22 mouse cellular contexts compared by ENCODE assay signal in genomic region chr3:56229283-56229682, GRCm38 (mm10). TPM values are rescaled to one million over a fixed set of nuclear protein-coding genes. Genes with fewer than 3 reads are reported as not detected.
A peak's percentile ranks its signal among the peaks of the same experiment; 100 is the strongest.
DNase-seq lines count a peak whose midpoint lies in the region; ATAC-seq and TF ChIP-seq lines count a peak whose summit lies in the region.
"Had no signal": no experiment of that assay in that cellular context is flagged by ENCODE, and none has a peak within 500 bp of the region (broad histone marks: within the 10 kb centered on the region; RNA-seq: fewer than 3 reads in every experiment).

No protein-coding gene starts in this region.

- no peaks in the 10 kb centered on the region for H3K27me3 ChIP-seq in embryonic facial prominence, embryonic 11.5 days (ENCODE audit: control insufficient read depth, insufficient read depth, low read length)
- no peaks in the 10 kb centered on the region for H3K27me3 ChIP-seq in embryonic facial prominence, embryonic 10.5 days (replicated peaks; ENCODE audit: low read depth, poor library complexity, severe bottlenecking)
- no peaks in the 10 kb centered on the region for H3K27me3 ChIP-seq in heart, embryonic 14.5 days (ENCODE audit: control insufficient read depth, insufficient read depth, low read length)
- H3K27me3 ChIP-seq in megakaryocyte, embryonic 14.5 days (replicated peaks) = no peaks in the 10 kb centered on the region
- no peaks in the 10 kb centered on the region for H3K27me3 ChIP-seq in hindbrain, postnatal 0 days (ENCODE audit: insufficient read depth, low read length)
- H3K27me3 ChIP-seq: embryonic facial prominence, embryonic 12.5 days; forebrain, embryonic 15.5 days; kidney, embryonic 15.5 days; Patski had no signal

- H3K36me3 ChIP-seq in embryonic facial prominence, embryonic 11.5 days (replicated peaks; ENCODE audit: control insufficient read depth, insufficient read depth, low read depth, low read length) = no peaks in the 10 kb centered on the region
- no peaks in the 10 kb centered on the region for H3K36me3 ChIP-seq in embryonic facial prominence, embryonic 10.5 days (replicated peaks)
- no peaks in the 10 kb centered on the region for H3K36me3 ChIP-seq in heart, embryonic 14.5 days (ENCODE audit: control insufficient read depth, insufficient read depth, low read length)
- H3K36me3 ChIP-seq in megakaryocyte, embryonic 14.5 days (replicated peaks; ENCODE audit: low read length) = no peaks in the 10 kb centered on the region
- H3K36me3 ChIP-seq in hindbrain, postnatal 0 days (ENCODE audit: insufficient read depth, low read length) = no peaks in the 10 kb centered on the region
- H3K36me3 ChIP-seq: embryonic facial prominence, embryonic 12.5 days; forebrain, embryonic 15.5 days; hindbrain, embryonic 10.5 days; kidney, embryonic 15.5 days had no signal

- no peak for ATAC-seq in embryonic facial prominence, embryonic 11.5 days (replicated peaks; ENCODE audit: insufficient number of reproducible peaks, low FRiP score, low TSS enrichment, low read depth)
- ATAC-seq in heart, embryonic 14.5 days (ENCODE audit: insufficient number of reproducible peaks, insufficient read depth, low FRiP score, low read depth) = 0 out of 2 replicates have a peak, but pooled peaks have one; percentile 17
- ATAC-seq in megakaryocyte, adult 5-6 weeks (ENCODE audit: poor library complexity, severe bottlenecking) = no peak
- no peak for ATAC-seq in hindbrain, postnatal 0 days
- ATAC-seq: activated CD4-positive, CD25-positive, alpha-beta regulatory T cell, adult 4 months; forebrain, embryonic 15.5 days; intestine, embryonic 16.5 days; Patski had no signal

- DNase-seq in embryonic facial prominence, embryonic 11.5 days (ENCODE audit: low spot score) = peak; percentile 21
- no peak for DNase-seq in embryonic facial prominence, embryonic 10.5 days (ENCODE audit: low spot score)
- no peak for DNase-seq in heart, adult 8-10 months (ENCODE audit: low spot score)
- no peak for DNase-seq in hindbrain, postnatal 0 days (ENCODE audit: low spot score)
- DNase-seq in B cell, adult 2 months = no peak
- DNase-seq: adrenal gland, postnatal 14 days; cerebellum, adult 11-12 months; cerebellum, adult 9-10 months; cerebellum, postnatal 25 days; gastrocnemius, postnatal 10 days; kidney, adult 2 months had no signal

- TF ChIP-seq CTCF in hindbrain, postnatal 0 days (IDR thresholded peaks at IDR 0.05; ENCODE audit: low read depth) = no peak

- H3K27ac ChIP-seq in embryonic facial prominence, embryonic 11.5 days (replicated peaks; ENCODE audit: low read depth, low read length) = no peak overlapping the region
- no peak overlapping the region for H3K27ac ChIP-seq in embryonic facial prominence, embryonic 10.5 days (replicated peaks)
- peak overlapping the region; percentile 41 to 44; a peak in 3 of 4 replicates for H3K27ac ChIP-seq in heart, embryonic 14.5 days (replicated peaks in 1 of 2; ENCODE audit: control insufficient read depth in 1 of 2, insufficient read depth in 1 of 2, low read depth in 2 of 2, low read length in 2 of 2)
- H3K27ac ChIP-seq in hindbrain, postnatal 0 days = no peak overlapping the region
- H3K27ac ChIP-seq: embryonic facial prominence, embryonic 12.5 days; forebrain, embryonic 15.5 days; hindbrain, embryonic 10.5 days; hindbrain, embryonic 14.5 days; kidney, embryonic 15.5 days had no signal

- H3K4me3 ChIP-seq in embryonic facial prominence, embryonic 11.5 days (ENCODE audit: low read depth, low read length) = no peak overlapping the region
- no peak overlapping the region for H3K4me3 ChIP-seq in embryonic facial prominence, embryonic 10.5 days
- no peak overlapping the region for H3K4me3 ChIP-seq in heart, embryonic 14.5 days (ENCODE audit: control insufficient read depth in 1 of 2, insufficient read depth in 1 of 2, low read depth in 1 of 2, low read length in 2 of 2)
- H3K4me3 ChIP-seq in megakaryocyte, embryonic 14.5 days (replicated peaks) = peak overlapping the region; percentile 42
- H3K4me3 ChIP-seq in hindbrain, postnatal 0 days (ENCODE audit: low read length) = no peak overlapping the region
- H3K4me3 ChIP-seq: embryonic facial prominence, embryonic 12.5 days; forebrain, embryonic 15.5 days; hindbrain, embryonic 10.5 days; kidney, embryonic 15.5 days had no signal

- H3K4me2 ChIP-seq in embryonic facial prominence, embryonic 11.5 days (ENCODE audit: low read depth, low read length) = no peak overlapping the region
- no peak overlapping the region for H3K4me2 ChIP-seq in heart, embryonic 14.5 days (ENCODE audit: low read length)
- no peak overlapping the region for H3K4me2 ChIP-seq in hindbrain, postnatal 0 days (ENCODE audit: low read depth, low read length)
- H3K4me2 ChIP-seq: embryonic facial prominence, embryonic 12.5 days; forebrain, embryonic 15.5 days; hindbrain, embryonic 14.5 days; kidney, embryonic 15.5 days had no signal

- H3K9me3 ChIP-seq in embryonic facial prominence, embryonic 11.5 days (replicated peaks; ENCODE audit: control insufficient read depth, low read length) = no peaks in the 10 kb centered on the region
- H3K9me3 ChIP-seq in embryonic facial prominence, embryonic 10.5 days = no peaks in the 10 kb centered on the region
- H3K9me3 ChIP-seq in heart, embryonic 14.5 days (ENCODE audit: control insufficient read depth, low read length) = no peaks in the 10 kb centered on the region
- H3K9me3 ChIP-seq in megakaryocyte, embryonic 14.5 days = no peaks in the 10 kb centered on the region
- no peaks in the 10 kb centered on the region for H3K9me3 ChIP-seq in hindbrain, postnatal 0 days (ENCODE audit: low read length)
- H3K9me3 ChIP-seq: embryonic facial prominence, embryonic 12.5 days; forebrain, embryonic 15.5 days; hindbrain, embryonic 10.5 days; kidney, embryonic 15.5 days had no signal

- WGBS in embryonic facial prominence, embryonic 11.5 days = 56% methylated on average over 1 of the region's 1 CpGs
- WGBS in embryonic facial prominence, embryonic 10.5 days = 54% methylated on average over 1 of the region's 1 CpGs
- 4% methylated on average over 1 of the region's 1 CpGs for WGBS in heart, embryonic 14.5 days
- 72% methylated on average over 1 of the region's 1 CpGs for WGBS in hindbrain, postnatal 0 days

- H3K9ac ChIP-seq in embryonic facial prominence, embryonic 11.5 days (replicated peaks; ENCODE audit: low read length) = no peak overlapping the region
- H3K9ac ChIP-seq in heart, embryonic 14.5 days (ENCODE audit: low read length) = no peak overlapping the region
- H3K9ac ChIP-seq in hindbrain, postnatal 0 days (replicated peaks; ENCODE audit: low read length) = no peak overlapping the region
- H3K9ac ChIP-seq: embryonic facial prominence, embryonic 12.5 days; forebrain, embryonic 15.5 days; hindbrain, embryonic 14.5 days; kidney, embryonic 15.5 days had no signal

- no peaks in the 10 kb centered on the region for H3K4me1 ChIP-seq in embryonic facial prominence, embryonic 11.5 days (ENCODE audit: control insufficient read depth, insufficient read depth, low read length)
- no peaks in the 10 kb centered on the region for H3K4me1 ChIP-seq in embryonic facial prominence, embryonic 10.5 days
- peaks cover 2 to 4% of the 10 kb centered on the region in 2 experiments; a peak in 2 of 4 replicates for H3K4me1 ChIP-seq in heart, embryonic 14.5 days (ENCODE audit: control insufficient read depth in 2 of 2, insufficient read depth in 2 of 2, low read length in 2 of 2)
- H3K4me1 ChIP-seq in megakaryocyte, embryonic 14.5 days = peaks cover 4% of the 10 kb centered on the region
- no peaks in the 10 kb centered on the region for H3K4me1 ChIP-seq in hindbrain, postnatal 0 days (ENCODE audit: insufficient read depth, low read length)
- H3K4me1 ChIP-seq: embryonic facial prominence, embryonic 12.5 days; forebrain, embryonic 15.5 days; hindbrain, embryonic 10.5 days; kidney, embryonic 15.5 days had no signal

RNA-seq across cellular contexts. Expression of gene Nbea, which starts 45.8 kb away (rescaled TPM):
- polyA plus RNA-seq in embryonic facial prominence, embryonic 11.5 days (2014; fragmentation: Nextera tagmentation; extraction: Ambion mirVana) = 20.4 and 22.6 TPM in 2 replicates
- 13.5 and 17.1 TPM in 2 replicates for polyA plus RNA-seq in embryonic facial prominence, embryonic 10.5 days (2016; fragmentation: Nextera tagmentation; extraction: Ambion mirVana)
- polyA plus RNA-seq in heart, embryonic 14.5 days (2014; fragmentation: Nextera tagmentation; extraction: Ambion mirVana) = 15.7 and 16.0 TPM in 2 replicates
- 10 to 100 TPM; 12.4 to 14.5 (median 14.1) TPM for total RNA-seq in heart, adult 8-10 months (2022)
- polyA plus RNA-seq in megakaryocyte, embryonic 14.5 days (2012; ENCODE audit: insufficient read depth, low replicate concordance) = 0.20 and 5.0 TPM in 2 replicates
- total RNA-seq in megakaryocyte, adult 5-6 weeks (2015) = 0.02 and 0.09 TPM in 2 replicates
- 0.07 and 0.12 TPM in 2 replicates for total RNA-seq in megakaryocyte, adult 5-6 weeks (2017)
- 189 and 190 TPM in 2 replicates for total RNA-seq in hindbrain, postnatal 0 days (2014; rRNA removed)
- polyA plus RNA-seq in hindbrain, postnatal 0 days (2015; fragmentation: Nextera tagmentation; extraction: Ambion mirVana) = 53.2 and 53.4 TPM in 2 replicates

Comparison
In these comparisons a context has a peak if more than half of its experiments do, and no peak if none do; other contexts are left out.
1. H3K27ac ChIP-seq: peak in heart, embryonic 14.5 days (2 of 2); none in embryonic facial prominence, embryonic 11.5 days (single experiment), embryonic facial prominence, embryonic 10.5 days (single experiment) and hindbrain, postnatal 0 days (single experiment).